Mouse (Mus musculus) urinary bladder, adult 2 months (tissue): ENCODE measurements around the gene Iqsec3. TPM values are rescaled to one million over a fixed set of nuclear protein-coding genes. Genes with fewer than 3 reads are reported as not detected.

ENCODE experiments used
- polyA plus RNA-seq: library from polyadenylated mRNA; depleted of rRNA; stranded (reverse); fragments of >200 nt; gene quantifications from 2 replicates; pipeline ENCODE4 v1.2.3, GENCODE M21; 2012; rRNA removed

The Iqsec3 gene
- polyA plus RNA-seq, 1 experiment: 0.06 TPM

Other genes starting within 250 kb of the Iqsec3 start
- gene Usp18, start 227.8 kb downstream of the Iqsec3 start, polyA plus RNA-seq: 17.6 and 21.6 TPM in 2 replicates
- gene Slc6a13, start 173.5 kb downstream of the Iqsec3 start, polyA plus RNA-seq: 0.40 and 1.2 TPM in 2 replicates
- gene Slc6a12, start 130.6 kb downstream of the Iqsec3 start, polyA plus RNA-seq: 0.12 and 0.25 TPM in 2 replicates
- 0.01 and 0.04 TPM in 2 replicates for gene A2m, start 161.7 kb upstream of the Iqsec3 start, polyA plus RNA-seq